Mouse (Mus musculus) cerebellum, adult 9-10 months (tissue): ENCODE measurements around the gene A830031A19Rik.

Experiments used
- DNase-seq: peaks from one replicate; pipeline ENCODE4 v3.0.0; 2022

The A830031A19Rik gene

GRCm38 (mm10) chr11:24000675-24001074, 74.2 kb downstream of the A830031A19Rik start:
- no peak for DNase-seq
